Comparison of ENCODE assay signal across 29 mouse cellular contexts in the genomic region with DNA sequence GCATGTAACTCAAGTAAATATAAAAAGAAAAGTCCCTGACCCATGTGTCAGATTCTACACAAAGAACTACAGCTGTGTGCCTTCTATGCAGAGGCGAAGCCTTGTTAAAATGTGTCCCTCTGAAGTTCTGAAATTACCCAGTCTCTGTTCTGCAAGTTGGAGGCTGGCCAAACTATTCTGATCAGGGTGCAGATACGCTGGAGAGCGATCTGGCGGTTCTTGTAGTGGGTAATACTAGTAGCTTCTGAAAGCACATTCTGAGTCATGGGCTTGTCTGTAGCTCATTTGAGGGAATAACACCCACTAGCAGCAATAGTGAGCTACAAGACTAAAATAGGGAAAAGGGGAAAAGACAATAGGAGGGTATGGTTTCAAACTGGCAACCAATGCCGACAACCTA.
DNase-seq lines count a peak whose midpoint lies in the region; ATAC-seq and TF ChIP-seq lines count a peak whose summit lies in the region.
"Had no signal": no experiment of that assay in that cellular context is flagged by ENCODE, and none has a peak within 500 bp of the region (broad histone marks: within the 10 kb centered on the region; RNA-seq: fewer than 3 reads in every experiment).

No protein-coding gene starts in this region.

- peak; percentile 66 for DNase-seq in embryonic facial prominence, embryonic 14.5 days (ENCODE audit: low spot score)
- DNase-seq in embryonic facial prominence, embryonic 10.5 days (ENCODE audit: low spot score) = no peak
- DNase-seq in kidney, postnatal 4 days = peak; percentile 20 to 47
- no peak for DNase-seq in kidney, adult 2 months
- DNase-seq in lung, embryonic 14.5 days = peak; percentile 73
- DNase-seq in lung, postnatal 10 days = no peak
- DNase-seq in urinary bladder, postnatal 14 days (ENCODE audit: low spot score) = peak; percentile 12
- DNase-seq in urinary bladder, adult 18-20 months (ENCODE audit: low spot score in 2 of 2) = no peak
- DNase-seq: adrenal gland, postnatal 14 days; cerebellum, adult 11-12 months; cerebellum, adult 9-11 months; forebrain, postnatal 0 days; heart, postnatal 10 days; kidney, adult 18-20 months; kidney, postnatal 36 days; left cerebral cortex, postnatal 4 days; liver; midbrain, embryonic 14.5 days; right cerebral cortex, postnatal 25 days had no signal

- H3K9ac ChIP-seq in embryonic facial prominence, embryonic 14.5 days (ENCODE audit: low read depth, low read length) = no peak overlapping the region
- no peak overlapping the region for H3K9ac ChIP-seq in lung, embryonic 14.5 days
- H3K9ac ChIP-seq: embryonic facial prominence, embryonic 15.5 days; forebrain, embryonic 12.5 days; forebrain, postnatal 0 days; heart, embryonic 13.5 days; hindbrain, embryonic 15.5 days; liver, embryonic 15.5 days; neural tube, embryonic 15.5 days; stomach, embryonic 15.5 days had no signal

- no peak for TF ChIP-seq CTCF in kidney, adult 2 months (conservative IDR thresholded peaks at IDR 0.05; ENCODE audit: insufficient read depth, insufficient read length, low read depth, low read length)
- no peak for TF ChIP-seq CTCF in lung, embryonic 14.5 days (IDR thresholded peaks at IDR 0.05; ENCODE audit: low read depth)

- no peak for TF ChIP-seq POLR2A in kidney, adult 2 months (IDR thresholded peaks at IDR 0.05; ENCODE audit: low read depth, low read length)

- no peak for ATAC-seq in embryonic facial prominence, embryonic 14.5 days (ENCODE audit: low read depth)
- ATAC-seq in lung, embryonic 14.5 days (ENCODE audit: insufficient read depth) = no peak
- ATAC-seq: forebrain, postnatal 0 days; inflammation-experienced regulatory T-cells, adult 6 months had no signal

- no peaks in the 10 kb centered on the region for H3K36me3 ChIP-seq in embryonic facial prominence, embryonic 14.5 days (ENCODE audit: control insufficient read depth, insufficient read depth, low read length)
- H3K36me3 ChIP-seq in embryonic facial prominence, embryonic 10.5 days (replicated peaks) = no peaks in the 10 kb centered on the region
- no peaks in the 10 kb centered on the region for H3K36me3 ChIP-seq in kidney, adult 2 months (ENCODE audit: control insufficient read depth, insufficient read depth, low read length)
- H3K36me3 ChIP-seq in lung, embryonic 14.5 days (ENCODE audit: insufficient read depth) = no peaks in the 10 kb centered on the region
- H3K36me3 ChIP-seq: embryonic facial prominence, embryonic 15.5 days; forebrain, embryonic 12.5 days; G1E; heart, embryonic 13.5 days; hindbrain, embryonic 10.5 days; hindbrain, embryonic 15.5 days; liver, embryonic 15.5 days; neural tube, embryonic 15.5 days; stomach, embryonic 15.5 days had no signal

- peaks cover 11% of the 10 kb centered on the region; the same call in 1 of the 2 replicates for H3K4me1 ChIP-seq in embryonic facial prominence, embryonic 14.5 days (ENCODE audit: control insufficient read depth, insufficient read depth, low read length)
- H3K4me1 ChIP-seq in embryonic facial prominence, embryonic 10.5 days = peaks cover 7% of the 10 kb centered on the region; the same call in 1 of the 2 replicates
- no peaks in the 10 kb centered on the region for H3K4me1 ChIP-seq in kidney, adult 2 months (ENCODE audit: control insufficient read depth, insufficient read depth, low read length)
- peaks cover 4% of the 10 kb centered on the region; the same call in 1 of the 2 replicates for H3K4me1 ChIP-seq in lung, embryonic 14.5 days (ENCODE audit: insufficient read depth)
- H3K4me1 ChIP-seq: forebrain, embryonic 12.5 days; heart, embryonic 13.5 days; hindbrain, embryonic 10.5 days; hindbrain, embryonic 15.5 days; liver, embryonic 15.5 days; stomach, embryonic 15.5 days had no signal

- H3K27me3 ChIP-seq in embryonic facial prominence, embryonic 14.5 days (replicated peaks; ENCODE audit: control insufficient read depth, insufficient read depth, low read length) = no peaks in the 10 kb centered on the region
- no peaks in the 10 kb centered on the region for H3K27me3 ChIP-seq in embryonic facial prominence, embryonic 10.5 days (replicated peaks; ENCODE audit: low read depth, poor library complexity, severe bottlenecking)
- no peaks in the 10 kb centered on the region for H3K27me3 ChIP-seq in kidney, adult 2 months (replicated peaks; ENCODE audit: control insufficient read depth, insufficient read depth, low read length)
- H3K27me3 ChIP-seq in lung, embryonic 14.5 days (ENCODE audit: insufficient read depth, low read length) = no peaks in the 10 kb centered on the region
- H3K27me3 ChIP-seq: embryonic facial prominence, embryonic 15.5 days; forebrain, embryonic 12.5 days; heart, embryonic 13.5 days; hindbrain, embryonic 15.5 days; liver, embryonic 15.5 days; neural tube, embryonic 15.5 days; stomach, embryonic 15.5 days had no signal

- no peak overlapping the region for H3K27ac ChIP-seq in embryonic facial prominence, embryonic 14.5 days (replicated peaks; ENCODE audit: low read depth, low read length)
- no peak overlapping the region for H3K27ac ChIP-seq in embryonic facial prominence, embryonic 10.5 days (replicated peaks)
- H3K27ac ChIP-seq in kidney, adult 2 months (ENCODE audit: insufficient read depth, low read depth, low read length) = no peak overlapping the region
- H3K27ac ChIP-seq in lung, embryonic 14.5 days (ENCODE audit: low read depth) = 0 out of 2 replicates have a peak overlapping the region, but pooled peaks have one; percentile 9
- H3K27ac ChIP-seq: embryonic facial prominence, embryonic 15.5 days; forebrain, embryonic 12.5 days; heart, embryonic 13.5 days; hindbrain, embryonic 10.5 days; hindbrain, embryonic 15.5 days; liver, embryonic 15.5 days; neural tube, embryonic 15.5 days; stomach, embryonic 15.5 days had no signal

- no peak overlapping the region for H3K4me2 ChIP-seq in embryonic facial prominence, embryonic 14.5 days (ENCODE audit: low read depth, low read length)
- H3K4me2 ChIP-seq in lung, embryonic 14.5 days = no peak overlapping the region
- H3K4me2 ChIP-seq: embryonic facial prominence, embryonic 15.5 days; forebrain, embryonic 12.5 days; heart, embryonic 13.5 days; hindbrain, embryonic 15.5 days; liver, embryonic 15.5 days; neural tube, embryonic 15.5 days; stomach, embryonic 15.5 days had no signal

- no peak overlapping the region for H3K4me3 ChIP-seq in embryonic facial prominence, embryonic 14.5 days (ENCODE audit: low read depth, low read length)
- H3K4me3 ChIP-seq in embryonic facial prominence, embryonic 10.5 days = no peak overlapping the region
- no peak overlapping the region for H3K4me3 ChIP-seq in kidney, adult 2 months (ENCODE audit: insufficient read depth, low read depth, low read length)
- H3K4me3 ChIP-seq in lung, embryonic 14.5 days (ENCODE audit: low read depth, low read length) = no peak overlapping the region
- H3K4me3 ChIP-seq: embryonic facial prominence, embryonic 15.5 days; forebrain, embryonic 12.5 days; heart, embryonic 13.5 days; hindbrain, embryonic 10.5 days; hindbrain, embryonic 15.5 days; liver, embryonic 15.5 days; neural tube, embryonic 15.5 days; stomach, embryonic 15.5 days had no signal

- 67% methylated on average over 5 of the region's 5 CpGs for WGBS in embryonic facial prominence, embryonic 14.5 days
- 90% methylated on average over 5 of the region's 5 CpGs for WGBS in embryonic facial prominence, embryonic 10.5 days
- 75% methylated on average over 5 of the region's 5 CpGs for WGBS in kidney, adult 2 months
- WGBS in lung, embryonic 14.5 days = 68% methylated on average over 5 of the region's 5 CpGs

- H3K9me3 ChIP-seq in embryonic facial prominence, embryonic 14.5 days (ENCODE audit: control insufficient read depth, low read length) = no peaks in the 10 kb centered on the region
- no peaks in the 10 kb centered on the region for H3K9me3 ChIP-seq in embryonic facial prominence, embryonic 10.5 days
- H3K9me3 ChIP-seq in lung, embryonic 14.5 days (ENCODE audit: low read depth, low read length) = no peaks in the 10 kb centered on the region
- H3K9me3 ChIP-seq: embryonic facial prominence, embryonic 15.5 days; forebrain, embryonic 12.5 days; G1E; heart, embryonic 13.5 days; hindbrain, embryonic 10.5 days; hindbrain, embryonic 15.5 days; liver, embryonic 15.5 days; neural tube, embryonic 15.5 days; stomach, embryonic 15.5 days had no signal

Comparison
In these comparisons a context has a peak if more than half of its experiments do, and no peak if none do; other contexts are left out.
1. DNase-seq: peak in embryonic facial prominence, embryonic 14.5 days (single experiment), kidney, postnatal 4 days (2 of 2), lung, embryonic 14.5 days (single experiment) and urinary bladder, postnatal 14 days (single experiment); none in embryonic facial prominence, embryonic 10.5 days (single experiment), kidney, adult 2 months (single experiment), lung, postnatal 10 days (single experiment) and urinary bladder, adult 18-20 months (0 of 2).